Mouse (Mus musculus): Measurements from ENCODE around the gene Cc2d2a. TPM values are rescaled to one million over a fixed set of nuclear protein-coding genes. Genes with fewer than 3 reads are reported as not detected.

Gene Cc2d2a
- polyA plus RNA-seq (2015; fragmentation: Nextera tagmentation; extraction: Ambion mirVana): 9.2 and 9.5 TPM in 2 replicates

DNA sequence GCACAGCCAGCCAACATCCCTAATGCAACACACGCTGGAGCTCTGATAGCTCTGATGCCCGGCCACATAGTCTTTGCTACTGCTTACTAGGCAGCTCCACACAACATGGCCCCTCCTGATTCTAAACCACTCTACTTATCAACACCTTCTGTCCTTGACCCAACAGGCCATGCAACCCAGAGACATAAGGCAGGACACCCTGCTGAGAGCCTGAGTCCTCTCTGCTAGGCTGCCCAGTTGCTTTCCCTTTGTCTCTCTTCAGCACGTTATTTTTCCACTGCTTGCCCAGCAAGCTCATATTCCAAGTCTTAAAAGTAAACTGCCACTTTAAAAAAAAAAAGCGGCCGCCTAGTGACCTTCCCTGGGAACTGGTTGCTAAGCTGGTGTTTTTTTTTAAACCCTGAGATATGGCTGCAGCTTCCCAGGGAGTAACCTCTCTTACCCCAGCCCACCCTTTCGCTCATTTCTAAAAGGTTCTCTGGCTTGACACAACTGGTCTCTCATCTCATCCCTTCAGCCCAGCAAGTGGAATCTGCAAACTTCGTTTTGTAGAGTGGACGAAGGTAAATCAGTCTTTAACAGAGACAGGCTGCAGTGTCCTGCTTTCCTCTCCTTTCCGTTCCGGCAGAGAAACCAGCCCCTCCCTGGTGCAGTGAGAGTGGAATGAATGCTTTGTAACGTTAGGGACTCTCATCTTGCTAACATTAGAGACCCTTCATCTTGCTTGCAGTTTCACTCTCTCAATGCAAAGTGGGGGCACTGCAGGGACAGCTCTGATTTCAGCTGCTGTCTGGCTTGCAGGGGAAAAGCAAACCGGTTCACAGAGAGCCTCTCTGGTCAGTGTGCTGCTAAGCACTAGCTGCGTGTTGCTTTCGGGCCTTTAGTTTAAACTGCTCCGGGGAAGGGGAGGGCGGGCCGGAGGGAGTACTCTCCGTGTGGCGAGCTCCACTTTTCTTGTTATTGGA is at the start of gene Cc2d2a:
TSS of gene Cc2d2a (plus strand) at position 350 of the 965 bp plus-strand sequence.
- H3K27me3 ChIP-seq: no peaks in the 10 kb centered on the region
- peak within 1 kb of the TSS; percentile 98 for H3K27ac ChIP-seq
- H3K4me3 ChIP-seq: peak within 1 kb of the TSS; percentile 63
- peaks cover 28% of the 10 kb centered on the region for H3K4me1 ChIP-seq (replicated peaks)
- H3K4me2 ChIP-seq: peak within 1 kb of the TSS; percentile 58
- ATAC-seq (replicated peaks; ENCODE audit: insufficient number of reproducible peaks, insufficient read depth, low FRiP score, low read depth): peak; percentile 69
- no peaks in the 10 kb centered on the region for H3K36me3 ChIP-seq
- 4% methylated on average over 19 of the region's 19 CpGs for WGBS
- H3K9me3 ChIP-seq (replicated peaks): no peaks in the 10 kb centered on the region
- H3K9ac ChIP-seq: peak within 1 kb of the TSS; percentile 62

DNA sequence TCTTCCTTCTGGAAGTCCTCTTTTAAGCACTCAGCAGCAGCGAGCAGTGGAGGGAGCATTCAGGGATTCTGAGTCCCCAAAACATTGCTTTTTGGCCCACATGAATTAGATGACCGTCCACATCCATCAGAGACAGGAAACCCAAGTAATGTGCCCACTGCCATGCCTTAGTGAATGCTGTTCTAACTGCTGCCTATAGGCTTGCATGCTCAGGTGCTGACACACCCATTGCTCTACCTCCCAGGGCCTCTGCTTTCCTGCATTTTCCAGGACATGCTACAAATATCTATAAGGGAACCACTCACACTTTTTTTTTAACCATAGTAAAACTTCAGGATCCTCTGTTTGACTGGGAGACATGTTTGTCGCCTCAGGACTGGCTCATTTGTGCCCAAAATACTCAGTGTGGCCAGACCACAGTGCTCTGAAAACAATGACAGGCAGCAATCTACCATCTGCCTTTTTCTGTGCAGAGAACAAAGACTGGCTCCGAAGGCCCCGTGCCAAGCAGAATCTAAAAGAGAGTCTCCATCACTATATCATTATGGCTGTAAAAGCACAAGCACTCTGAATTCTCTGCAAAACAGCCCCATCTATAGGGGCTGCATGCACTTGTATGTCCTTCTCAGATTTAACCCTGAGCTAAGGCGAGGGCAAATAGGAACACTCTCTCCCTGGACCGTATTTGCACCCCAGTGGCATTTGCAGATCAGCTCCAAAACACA is 40.4 kb upstream of the Cc2d2a start:
- ATAC-seq (replicated peaks; ENCODE audit: insufficient number of reproducible peaks, insufficient read depth, low FRiP score, low read depth): no peak
- H3K36me3 ChIP-seq: no peaks in the 10 kb centered on the region
- no peaks in the 10 kb centered on the region for H3K9me3 ChIP-seq (replicated peaks)
- no peak overlapping the region for H3K9ac ChIP-seq
- no peak overlapping the region for H3K4me3 ChIP-seq
- 61% methylated on average over 7 of the region's 7 CpGs for WGBS
- H3K4me2 ChIP-seq: no peak overlapping the region
- H3K27ac ChIP-seq: no peak overlapping the region
- no peaks in the 10 kb centered on the region for H3K4me1 ChIP-seq (replicated peaks)
- no peaks in the 10 kb centered on the region for H3K27me3 ChIP-seq

DNA sequence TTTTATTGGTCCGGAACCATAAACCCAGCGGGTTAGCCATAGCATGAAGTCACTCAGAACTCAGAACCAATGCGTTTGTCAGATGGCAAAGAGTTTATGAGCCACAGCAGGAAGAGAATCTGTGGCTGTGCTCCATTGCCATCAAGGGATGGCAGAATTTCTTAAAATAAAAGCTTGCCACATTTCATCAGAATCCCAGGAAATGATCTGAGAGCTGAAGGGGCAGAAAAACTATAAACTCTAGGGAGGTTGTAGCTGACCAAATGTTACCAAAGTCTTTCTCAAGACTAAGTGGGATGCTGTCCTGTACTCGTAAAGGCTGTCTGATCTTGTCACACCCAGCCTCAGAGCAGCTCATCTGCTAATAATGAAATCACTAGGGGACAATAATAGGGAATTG is 36.7 kb upstream of the Cc2d2a start:
- no peak overlapping the region for H3K4me3 ChIP-seq
- no peak for ATAC-seq (replicated peaks; ENCODE audit: insufficient number of reproducible peaks, insufficient read depth, low FRiP score, low read depth)
- no peaks in the 10 kb centered on the region for H3K9me3 ChIP-seq (replicated peaks)
- H3K4me2 ChIP-seq: no peak overlapping the region
- H3K4me1 ChIP-seq (replicated peaks): no peaks in the 10 kb centered on the region
- no peak overlapping the region for H3K9ac ChIP-seq
- no peaks in the 10 kb centered on the region for H3K27me3 ChIP-seq
- H3K36me3 ChIP-seq: no peaks in the 10 kb centered on the region
- 73% methylated on average over 4 of the region's 4 CpGs for WGBS
- H3K27ac ChIP-seq: no peak overlapping the region

DNA sequence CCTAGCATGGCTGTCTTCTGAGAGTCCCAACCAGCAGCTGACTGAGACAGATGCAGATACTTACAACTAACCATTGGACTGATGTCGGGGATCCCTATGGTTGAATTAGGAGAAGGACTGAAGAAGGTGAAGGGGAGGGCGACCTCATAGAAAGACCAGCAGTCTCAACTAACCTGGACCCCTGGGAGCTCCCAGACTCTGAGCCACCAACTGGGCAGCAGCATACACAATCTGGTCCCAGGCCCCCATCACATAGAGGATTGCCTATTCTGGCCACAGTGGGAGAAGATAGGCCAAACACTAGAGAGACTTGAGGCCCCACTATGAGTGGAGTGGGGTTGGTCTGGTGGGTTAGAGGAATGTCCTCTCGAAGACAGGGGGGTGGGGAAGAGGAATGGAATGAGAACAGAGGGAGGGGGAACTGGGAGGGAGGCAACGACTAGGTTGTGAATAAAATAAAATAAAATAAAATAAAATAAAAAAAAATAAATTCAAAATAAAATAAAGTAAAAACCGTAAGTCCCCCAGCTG is 28.0 kb upstream of the Cc2d2a start:
- 74% methylated on average over 5 of the region's 5 CpGs for WGBS
- H3K27me3 ChIP-seq: no peaks in the 10 kb centered on the region
- ATAC-seq (replicated peaks; ENCODE audit: insufficient number of reproducible peaks, insufficient read depth, low FRiP score, low read depth): no peak
- H3K4me3 ChIP-seq: no peak overlapping the region
- H3K9ac ChIP-seq: no peak overlapping the region
- no peaks in the 10 kb centered on the region for H3K36me3 ChIP-seq
- no peak overlapping the region for H3K27ac ChIP-seq
- no peaks in the 10 kb centered on the region for H3K9me3 ChIP-seq (replicated peaks)
- no peak overlapping the region for H3K4me2 ChIP-seq
- H3K4me1 ChIP-seq (replicated peaks): no peaks in the 10 kb centered on the region

DNA sequence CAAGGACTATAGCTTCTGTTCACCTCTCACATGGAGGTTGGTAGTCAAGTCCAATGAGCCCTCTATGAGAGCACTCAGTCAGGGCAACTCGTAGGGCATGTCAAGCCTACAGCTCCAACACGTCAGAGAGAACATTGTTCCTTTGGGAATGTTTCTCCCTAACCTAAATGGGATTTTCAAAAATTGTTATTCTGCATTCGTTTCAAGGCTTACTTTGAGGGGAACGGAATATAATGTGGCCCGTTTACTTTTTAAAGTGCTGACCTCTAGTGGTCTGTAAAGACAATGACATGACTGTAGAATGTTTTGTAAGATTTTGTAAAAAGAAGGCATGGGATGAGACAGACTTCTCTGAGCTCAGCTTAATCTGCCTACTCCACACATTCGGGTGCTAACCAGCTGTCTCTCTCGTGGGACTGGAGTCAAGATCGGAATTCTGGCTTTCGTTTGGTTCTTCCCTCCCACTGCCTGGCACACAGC is 27.5 kb upstream of the Cc2d2a start:
- Histone ChIP-seq H3K27me3 (no peaks in the 10 kb centered on the region), H3K36me3 (no peaks in the 10 kb centered on the region), H3K9me3 (replicated peaks) (no peaks in the 10 kb centered on the region), H3K4me1 (replicated peaks) (no peaks in the 10 kb centered on the region), H3K4me2 (no peak overlapping the region), H3K27ac (no peak overlapping the region), H3K9ac (no peak overlapping the region), H3K4me3 (no peak overlapping the region)
- WGBS: 25% methylated on average over 9 of the region's 9 CpGs
- ATAC-seq (replicated peaks; ENCODE audit: insufficient number of reproducible peaks, insufficient read depth, low FRiP score, low read depth): no peak

DNA sequence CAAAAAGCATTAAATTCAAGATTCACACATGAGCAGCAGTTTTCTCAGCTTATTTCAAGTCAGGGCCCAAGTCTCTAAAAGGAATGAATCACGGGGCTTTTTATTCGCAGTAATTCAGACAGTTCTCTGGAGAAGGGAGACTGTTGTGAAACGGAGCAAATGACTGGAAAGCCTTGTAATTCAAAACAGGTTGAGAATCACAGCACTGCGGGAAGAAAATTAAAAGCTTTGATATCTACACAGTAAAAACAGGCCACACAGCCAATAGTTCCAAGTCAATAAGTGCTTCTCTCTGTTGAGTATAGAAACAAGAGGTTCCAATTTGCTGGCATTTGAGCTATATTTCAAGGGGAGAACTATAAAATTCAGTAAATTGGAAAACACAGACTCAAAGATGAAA is 17.1 kb upstream of the Cc2d2a start:
- H3K9me3 ChIP-seq (replicated peaks): no peaks in the 10 kb centered on the region
- H3K27me3 ChIP-seq: no peaks in the 10 kb centered on the region
- no peak for ATAC-seq (replicated peaks; ENCODE audit: insufficient number of reproducible peaks, insufficient read depth, low FRiP score, low read depth)
- H3K4me3 ChIP-seq: no peak overlapping the region
- H3K4me1 ChIP-seq (replicated peaks): no peaks in the 10 kb centered on the region
- no peaks in the 10 kb centered on the region for H3K36me3 ChIP-seq
- H3K4me2 ChIP-seq: no peak overlapping the region
- H3K27ac ChIP-seq: no peak overlapping the region
- H3K9ac ChIP-seq: no peak overlapping the region
- WGBS: 63% methylated on average over 4 of the region's 4 CpGs

DNA sequence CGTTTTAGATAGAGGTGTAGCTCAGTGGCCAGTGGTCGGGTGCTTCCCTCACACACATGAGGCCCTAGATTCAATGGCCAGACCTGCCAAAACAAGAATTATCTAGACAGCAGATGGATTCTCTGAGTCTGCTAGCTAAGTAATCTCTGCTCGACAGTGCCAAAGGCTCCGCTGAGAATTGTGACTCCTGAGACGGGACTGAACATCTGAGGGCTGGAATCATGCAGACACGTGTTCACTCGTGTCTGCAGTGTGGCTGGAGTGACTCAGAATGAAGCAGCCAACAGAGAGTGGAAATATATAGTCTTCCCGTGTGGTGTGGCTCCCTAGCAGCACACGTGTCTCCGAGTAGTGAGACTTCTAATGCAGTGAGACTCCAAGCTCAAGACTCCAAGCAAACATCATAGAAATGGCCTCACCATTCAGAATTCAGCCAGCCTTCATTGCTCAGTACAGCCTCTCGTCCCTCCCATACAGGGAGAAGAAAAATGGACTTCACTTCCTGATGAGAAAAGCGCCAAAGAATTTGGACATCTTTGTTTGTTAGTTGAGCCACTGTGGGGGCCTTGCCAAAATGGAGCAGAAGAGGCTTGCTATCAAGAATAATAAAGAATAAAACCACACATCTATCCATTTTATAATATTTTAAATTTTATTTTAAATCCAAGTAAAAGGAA is 14.9 kb upstream of the Cc2d2a start:
- no peak for ATAC-seq (replicated peaks; ENCODE audit: insufficient number of reproducible peaks, insufficient read depth, low FRiP score, low read depth)
- H3K9me3 ChIP-seq (replicated peaks): no peaks in the 10 kb centered on the region
- no peaks in the 10 kb centered on the region for H3K4me1 ChIP-seq (replicated peaks)
- no peaks in the 10 kb centered on the region for H3K27me3 ChIP-seq
- H3K9ac ChIP-seq: no peak overlapping the region
- WGBS: 65% methylated on average over 12 of the region's 12 CpGs
- H3K4me2 ChIP-seq: no peak overlapping the region
- no peak overlapping the region for H3K27ac ChIP-seq
- no peak overlapping the region for H3K4me3 ChIP-seq
- no peaks in the 10 kb centered on the region for H3K36me3 ChIP-seq

DNA sequence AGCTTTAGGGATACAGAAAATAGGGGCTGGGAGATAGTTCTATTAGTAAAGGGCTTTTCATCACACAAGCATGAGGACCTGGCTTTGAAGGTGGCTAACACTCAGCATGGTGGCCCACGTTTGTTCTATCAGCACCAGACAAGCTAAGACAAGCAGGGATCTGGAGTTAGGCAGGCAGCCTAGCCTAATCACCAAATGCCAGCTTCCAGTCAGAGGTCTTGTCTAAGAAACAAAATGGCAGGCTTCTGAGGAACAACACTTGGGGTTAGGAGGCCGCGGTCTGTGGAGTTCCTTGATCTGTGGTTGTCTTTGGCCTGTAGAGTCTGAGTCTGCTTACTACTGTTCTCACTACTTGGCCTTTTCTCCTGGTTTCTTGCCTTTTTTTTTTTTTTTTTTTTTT is 648 bp upstream of the Cc2d2a start:
- no peak overlapping the region for H3K4me3 ChIP-seq
- H3K4me1 ChIP-seq (replicated peaks): peaks cover 28% of the 10 kb centered on the region
- WGBS: 78% methylated on average over 3 of the region's 3 CpGs
- peak overlapping the region; percentile 58 for H3K4me2 ChIP-seq
- H3K36me3 ChIP-seq: no peaks in the 10 kb centered on the region
- peak overlapping the region; percentile 98 for H3K27ac ChIP-seq
- ATAC-seq (replicated peaks; ENCODE audit: insufficient number of reproducible peaks, insufficient read depth, low FRiP score, low read depth): no peak
- H3K9me3 ChIP-seq (replicated peaks): no peaks in the 10 kb centered on the region
- no peak overlapping the region for H3K9ac ChIP-seq
- H3K27me3 ChIP-seq: no peaks in the 10 kb centered on the region

DNA sequence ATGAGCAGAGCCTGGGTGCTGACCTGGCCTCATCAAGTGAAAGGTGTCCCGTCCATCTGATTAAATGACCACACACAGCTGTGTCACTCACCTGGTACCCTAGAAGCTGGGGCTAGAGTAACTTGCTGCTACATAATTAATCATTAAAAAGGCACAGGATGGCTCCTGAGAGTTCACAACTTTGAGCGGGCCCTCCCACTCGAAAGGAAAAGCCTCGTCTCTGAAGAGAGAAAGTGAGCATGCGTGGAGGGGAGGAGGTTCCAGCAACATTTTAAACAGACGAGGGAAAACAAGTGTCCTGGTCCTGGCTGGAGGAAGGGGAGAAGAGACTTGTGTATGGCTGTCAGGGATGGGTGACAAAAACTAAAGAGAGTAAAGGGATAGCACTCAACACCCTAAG is 1.4 kb downstream of the Cc2d2a start:
- no peaks in the 10 kb centered on the region for H3K27me3 ChIP-seq
- H3K9me3 ChIP-seq (replicated peaks): no peaks in the 10 kb centered on the region
- H3K4me1 ChIP-seq (replicated peaks): peaks cover 37% of the 10 kb centered on the region
- peak overlapping the region; percentile 63 for H3K4me3 ChIP-seq
- peak overlapping the region; percentile 58 for H3K4me2 ChIP-seq
- H3K27ac ChIP-seq: peak overlapping the region; percentile 98
- WGBS: 49% methylated on average over 6 of the region's 6 CpGs
- ATAC-seq (replicated peaks; ENCODE audit: insufficient number of reproducible peaks, insufficient read depth, low FRiP score, low read depth): no peak
- H3K9ac ChIP-seq: 0 out of 2 replicates have a peak overlapping the region, but pooled peaks have one; percentile 22
- no peaks in the 10 kb centered on the region for H3K36me3 ChIP-seq

DNA sequence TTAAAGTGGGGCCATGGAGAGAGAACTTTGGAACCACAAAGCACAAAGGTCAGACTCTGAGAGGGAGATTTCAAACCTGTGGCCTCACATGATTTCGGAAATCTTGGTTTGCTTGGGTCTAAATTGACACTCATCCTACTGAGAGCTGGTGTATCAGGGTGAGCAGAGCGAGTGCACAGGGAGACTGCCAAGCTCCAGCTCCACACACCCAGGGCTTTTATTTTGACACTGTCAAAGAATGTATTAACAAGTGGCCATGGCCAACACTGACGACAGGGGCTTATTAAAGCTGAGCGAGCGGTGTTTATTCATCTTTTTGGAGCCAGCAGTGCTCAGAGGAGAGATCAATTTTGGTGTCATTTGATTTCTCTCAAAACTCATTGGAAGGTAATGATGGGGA is 3.0 kb downstream of the Cc2d2a start:
- H3K9me3 ChIP-seq (replicated peaks): no peaks in the 10 kb centered on the region
- no peaks in the 10 kb centered on the region for H3K36me3 ChIP-seq
- H3K4me2 ChIP-seq: peak overlapping the region; percentile 59
- no peak overlapping the region for H3K9ac ChIP-seq
- peaks cover 45% of the 10 kb centered on the region for H3K4me1 ChIP-seq (replicated peaks)
- H3K27ac ChIP-seq: no peak overlapping the region
- H3K27me3 ChIP-seq: no peaks in the 10 kb centered on the region
- 23% methylated on average over 5 of the region's 5 CpGs for WGBS
- ATAC-seq (replicated peaks; ENCODE audit: insufficient number of reproducible peaks, insufficient read depth, low FRiP score, low read depth): no peak
- H3K4me3 ChIP-seq: peak overlapping the region; percentile 38

Measured in heart, embryonic 15.5 days (tissue).